In genomic region chr12:72081961-72082360, GRCm38 (mm10) we compare ENCODE assay signal across 9 mouse cellular contexts. TPM values are rescaled to one million over a fixed set of nuclear protein-coding genes. Genes with fewer than 3 reads are reported as not detected.
DNase-seq lines count a peak whose midpoint lies in the region; ATAC-seq lines count a peak whose summit lies in the region.
"Had no signal": no experiment of that assay in that cellular context is flagged by ENCODE, and none has a peak within 500 bp of the region (broad histone marks: within the 10 kb centered on the region; RNA-seq: fewer than 3 reads in every experiment).

No protein-coding gene starts in this region.

- H3K4me3 ChIP-seq in forebrain, embryonic 11.5 days (ENCODE audit: low read depth, low read length): no peak overlapping the region
- H3K4me3 ChIP-seq in forebrain, embryonic 15.5 days: no peak overlapping the region
- H3K4me3 ChIP-seq in liver, embryonic 13.5 days (replicated peaks): no peak overlapping the region
- no peak overlapping the region for H3K4me3 ChIP-seq in liver, embryonic 11.5 days (ENCODE audit: low read depth, low read length)
- H3K4me3 ChIP-seq in limb, embryonic 12.5 days (replicated peaks): no peak overlapping the region
- H3K4me3 ChIP-seq in stomach, embryonic 15.5 days (replicated peaks): no peak overlapping the region

- no peaks in the 10 kb centered on the region for H3K9me3 ChIP-seq in forebrain, embryonic 11.5 days (ENCODE audit: control insufficient read depth, low read length)
- H3K9me3 ChIP-seq in forebrain, embryonic 15.5 days: no peaks in the 10 kb centered on the region
- H3K9me3 ChIP-seq in liver, embryonic 13.5 days (replicated peaks): no peaks in the 10 kb centered on the region
- no peaks in the 10 kb centered on the region for H3K9me3 ChIP-seq in liver, embryonic 11.5 days (ENCODE audit: control insufficient read depth, low read length)
- no peaks in the 10 kb centered on the region for H3K9me3 ChIP-seq in limb, embryonic 12.5 days
- no peaks in the 10 kb centered on the region for H3K9me3 ChIP-seq in stomach, embryonic 15.5 days

- peaks cover 6% of the 10 kb centered on the region; the same call in 1 of the 2 replicates for H3K4me1 ChIP-seq in forebrain, embryonic 11.5 days (replicated peaks; ENCODE audit: control insufficient read depth, insufficient read depth, low read length)
- peaks cover 22% of the 10 kb centered on the region for H3K4me1 ChIP-seq in forebrain, embryonic 15.5 days
- peaks cover 30% of the 10 kb centered on the region for H3K4me1 ChIP-seq in liver, embryonic 13.5 days (replicated peaks)
- H3K4me1 ChIP-seq in liver, embryonic 11.5 days (replicated peaks; ENCODE audit: control insufficient read depth, insufficient read depth, low read length): peaks cover 17% of the 10 kb centered on the region
- peaks cover 17% of the 10 kb centered on the region for H3K4me1 ChIP-seq in limb, embryonic 12.5 days (replicated peaks)
- H3K4me1 ChIP-seq in stomach, embryonic 15.5 days: 0 out of 2 replicates have a peak, but pooled peaks cover 3% of the 10 kb centered on the region

- no peaks in the 10 kb centered on the region for H3K36me3 ChIP-seq in forebrain, embryonic 11.5 days (ENCODE audit: control insufficient read depth, insufficient read depth, low read length)
- no peaks in the 10 kb centered on the region for H3K36me3 ChIP-seq in forebrain, embryonic 15.5 days
- no peaks in the 10 kb centered on the region for H3K36me3 ChIP-seq in liver, embryonic 13.5 days
- H3K36me3 ChIP-seq in liver, embryonic 11.5 days (ENCODE audit: control insufficient read depth, insufficient read depth, low read length): no peaks in the 10 kb centered on the region
- H3K36me3 ChIP-seq in limb, embryonic 12.5 days: no peaks in the 10 kb centered on the region
- no peaks in the 10 kb centered on the region for H3K36me3 ChIP-seq in stomach, embryonic 15.5 days

- H3K9ac ChIP-seq in forebrain, embryonic 11.5 days (ENCODE audit: low read length): no peak overlapping the region
- H3K9ac ChIP-seq in forebrain, embryonic 15.5 days (replicated peaks): no peak overlapping the region
- H3K9ac ChIP-seq in liver, embryonic 13.5 days: no peak overlapping the region
- no peak overlapping the region for H3K9ac ChIP-seq in liver, embryonic 11.5 days (ENCODE audit: low read depth, low read length)
- no peak overlapping the region for H3K9ac ChIP-seq in limb, embryonic 12.5 days (replicated peaks)
- no peak overlapping the region for H3K9ac ChIP-seq in stomach, embryonic 15.5 days
- H3K9ac ChIP-seq: forebrain, postnatal 0 days had no signal

- H3K27me3 ChIP-seq in forebrain, embryonic 11.5 days (ENCODE audit: control insufficient read depth, insufficient read depth, low read length): no peaks in the 10 kb centered on the region
- H3K27me3 ChIP-seq in forebrain, embryonic 15.5 days: no peaks in the 10 kb centered on the region
- H3K27me3 ChIP-seq in liver, embryonic 13.5 days: peaks cover 22% of the 10 kb centered on the region
- H3K27me3 ChIP-seq in liver, embryonic 11.5 days (replicated peaks; ENCODE audit: control insufficient read depth, insufficient read depth, low read length): no peaks in the 10 kb centered on the region
- no peaks in the 10 kb centered on the region for H3K27me3 ChIP-seq in limb, embryonic 12.5 days
- H3K27me3 ChIP-seq in stomach, embryonic 15.5 days (replicated peaks): no peaks in the 10 kb centered on the region

- H3K27ac ChIP-seq in forebrain, embryonic 11.5 days (ENCODE audit: low read depth, low read length): no peak overlapping the region
- H3K27ac ChIP-seq in forebrain, embryonic 15.5 days (replicated peaks): no peak overlapping the region
- H3K27ac ChIP-seq in liver, embryonic 13.5 days: no peak overlapping the region
- no peak overlapping the region for H3K27ac ChIP-seq in liver, embryonic 11.5 days (ENCODE audit: low read depth, low read length)
- no peak overlapping the region for H3K27ac ChIP-seq in limb, embryonic 12.5 days
- no peak overlapping the region for H3K27ac ChIP-seq in stomach, embryonic 15.5 days

- H3K4me2 ChIP-seq in forebrain, embryonic 11.5 days (ENCODE audit: low read depth, low read length, severe bottlenecking): peak overlapping the region; percentile 21; the same call in 1 of the 2 replicates
- H3K4me2 ChIP-seq in forebrain, embryonic 15.5 days (replicated peaks): no peak overlapping the region
- H3K4me2 ChIP-seq in liver, embryonic 13.5 days: peak overlapping the region; percentile 45
- H3K4me2 ChIP-seq in liver, embryonic 11.5 days: no peak overlapping the region; the same call in 1 of the 2 replicates
- H3K4me2 ChIP-seq in limb, embryonic 12.5 days: peak overlapping the region; percentile 44; the same call in 1 of the 2 replicates
- peak overlapping the region; percentile 40; the same call in 1 of the 2 replicates for H3K4me2 ChIP-seq in stomach, embryonic 15.5 days

- ATAC-seq in forebrain, embryonic 11.5 days (replicated peaks; ENCODE audit: low FRiP score): no peak
- ATAC-seq in forebrain, embryonic 15.5 days (replicated peaks): no peak
- no peak for ATAC-seq in liver, embryonic 13.5 days (ENCODE audit: low read depth)
- ATAC-seq in liver, embryonic 11.5 days (replicated peaks; ENCODE audit: low FRiP score): no peak
- no peak for ATAC-seq in limb, embryonic 12.5 days (ENCODE audit: insufficient number of reproducible peaks, insufficient read depth, low FRiP score, low TSS enrichment, low read depth)
- no peak for ATAC-seq in stomach, embryonic 15.5 days (ENCODE audit: insufficient read depth, low FRiP score, low read depth)
- ATAC-seq: forebrain, postnatal 0 days had no signal

- DNase-seq in forebrain, embryonic 11.5 days (ENCODE audit: low spot score): no peak
- no peak for DNase-seq in liver, embryonic 13.5 days
- DNase-seq in liver, embryonic 11.5 days (ENCODE audit: low spot score): no peak
- DNase-seq in adrenal gland, adult 18-20 months (ENCODE audit: low spot score in 2 of 2): no peak
- DNase-seq in frontal cortex, postnatal 36 days (ENCODE audit: low spot score in 2 of 2): no peak
- DNase-seq: forebrain, postnatal 0 days had no signal

- WGBS in forebrain, embryonic 11.5 days: 77% methylated on average over 3 of the region's 3 CpGs
- 75% methylated on average over 3 of the region's 3 CpGs for WGBS in forebrain, embryonic 15.5 days
- 37% methylated on average over 3 of the region's 3 CpGs for WGBS in liver, embryonic 13.5 days (ENCODE audit: insufficient replicate concordance)
- WGBS in liver, embryonic 11.5 days: 66% methylated on average over 3 of the region's 3 CpGs
- 74% methylated on average over 3 of the region's 3 CpGs for WGBS in limb, embryonic 12.5 days
- 81% methylated on average over 3 of the region's 3 CpGs for WGBS in stomach, embryonic 15.5 days

RNA-seq across cellular contexts. Expression of gene L3hypdh, which starts 3.3 kb away (rescaled TPM):
- polyA plus RNA-seq in forebrain, embryonic 11.5 days (2014; fragmentation: Nextera tagmentation; extraction: Ambion mirVana): 7.4 and 8.3 TPM in 2 replicates
- 7.4 and 8.2 TPM in 2 replicates for polyA plus RNA-seq in forebrain, embryonic 15.5 days (2015; fragmentation: Nextera tagmentation; extraction: Ambion mirVana)
- 5.6 and 7.1 TPM in 2 replicates for polyA plus RNA-seq in liver, embryonic 13.5 days (2015; fragmentation: Nextera tagmentation; extraction: Ambion mirVana)
- polyA plus RNA-seq in liver, embryonic 11.5 days (2014; fragmentation: Nextera tagmentation; extraction: Ambion mirVana): 8.0 and 8.9 TPM in 2 replicates
- polyA plus RNA-seq in limb, embryonic 12.5 days (2016; fragmentation: Nextera tagmentation; extraction: Ambion mirVana): 14.3 and 14.7 TPM in 2 replicates
- polyA plus RNA-seq in stomach, embryonic 15.5 days (2015; fragmentation: Nextera tagmentation; extraction: Ambion mirVana): 15.8 and 16.4 TPM in 2 replicates
- 10 to 100 TPM; 13.0 to 13.8 TPM for total RNA-seq in adrenal gland, adult 18-20 months (2021)

RNA-seq across cellular contexts. Expression of gene Jkamp, which starts 3.4 kb away (rescaled TPM):
- polyA plus RNA-seq in forebrain, embryonic 11.5 days (2014; fragmentation: Nextera tagmentation; extraction: Ambion mirVana): 59.9 and 67.3 TPM in 2 replicates
- 123 and 130 TPM in 2 replicates for polyA plus RNA-seq in forebrain, embryonic 15.5 days (2015; fragmentation: Nextera tagmentation; extraction: Ambion mirVana)
- polyA plus RNA-seq in liver, embryonic 13.5 days (2015; fragmentation: Nextera tagmentation; extraction: Ambion mirVana): 20.8 and 22.5 TPM in 2 replicates
- 31.1 and 35.4 TPM in 2 replicates for polyA plus RNA-seq in liver, embryonic 11.5 days (2014; fragmentation: Nextera tagmentation; extraction: Ambion mirVana)
- polyA plus RNA-seq in limb, embryonic 12.5 days (2016; fragmentation: Nextera tagmentation; extraction: Ambion mirVana): 64.5 and 67.2 TPM in 2 replicates
- 61.9 and 71.8 TPM in 2 replicates for polyA plus RNA-seq in stomach, embryonic 15.5 days (2015; fragmentation: Nextera tagmentation; extraction: Ambion mirVana)
- total RNA-seq in adrenal gland, adult 18-20 months (2021): 10 to 100 TPM; 36.5 to 49.8 TPM

RNA-seq across cellular contexts. Expression of gene Gpr135, which starts 11.0 kb away (rescaled TPM):
- 0.68 and 0.76 TPM in 2 replicates for polyA plus RNA-seq in forebrain, embryonic 11.5 days (2014; fragmentation: Nextera tagmentation; extraction: Ambion mirVana)
- polyA plus RNA-seq in forebrain, embryonic 15.5 days (2015; fragmentation: Nextera tagmentation; extraction: Ambion mirVana): 4.0 and 4.2 TPM in 2 replicates
- polyA plus RNA-seq in liver, embryonic 13.5 days (2015; fragmentation: Nextera tagmentation; extraction: Ambion mirVana): 0.09 and 0.19 TPM in 2 replicates
- polyA plus RNA-seq in liver, embryonic 11.5 days (2014; fragmentation: Nextera tagmentation; extraction: Ambion mirVana): 0.31 and 0.33 TPM in 2 replicates
- polyA plus RNA-seq in limb, embryonic 12.5 days (2016; fragmentation: Nextera tagmentation; extraction: Ambion mirVana): 0.80 and 0.83 TPM in 2 replicates
- polyA plus RNA-seq in stomach, embryonic 15.5 days (2015; fragmentation: Nextera tagmentation; extraction: Ambion mirVana): 0.54 and 0.77 TPM in 2 replicates
- 1 to 10 TPM; 2.4 to 3.1 TPM for total RNA-seq in adrenal gland, adult 18-20 months (2021)

Comparison
In these comparisons a context has a peak if more than half of its experiments do, and no peak if none do; other contexts are left out.
1. H3K4me2 ChIP-seq: peak in forebrain, embryonic 11.5 days (single experiment), liver, embryonic 13.5 days (single experiment), limb, embryonic 12.5 days (single experiment) and stomach, embryonic 15.5 days (single experiment); none in forebrain, embryonic 15.5 days (single experiment) and liver, embryonic 11.5 days (single experiment).